In genomic region chr19:16150328-16150727, GRCm38 (mm10) we compare ENCODE assay signal across 21 mouse cellular contexts.
"Had no signal": no experiment of that assay in that cellular context is flagged by ENCODE, and none has a peak within 500 bp of the region (broad histone marks: within the 10 kb centered on the region; RNA-seq: fewer than 3 reads in every experiment).

No protein-coding gene starts in this region.

- DNase-seq: kidney, adult 11 months; kidney, adult 9 months; kidney, postnatal 25 days; left cerebral cortex, postnatal 4 days; liver, postnatal 0 days; midbrain, embryonic 14.5 days; right cerebral cortex, adult 18-20 months; right cerebral cortex, postnatal 14 days; right cerebral cortex, postnatal 4 days; thymus, postnatal 25 days had no signal

- H3K27me3 ChIP-seq: limb, embryonic 12.5 days; limb, embryonic 15.5 days; lung, embryonic 15.5 days had no signal

- H3K27ac ChIP-seq: hindbrain, postnatal 0 days; kidney, postnatal 0 days; limb, embryonic 12.5 days; limb, embryonic 15.5 days; liver, embryonic 14.5 days; lung, embryonic 15.5 days; stomach, postnatal 0 days had no signal

- H3K36me3 ChIP-seq: limb, embryonic 12.5 days; limb, embryonic 15.5 days; lung, embryonic 15.5 days had no signal

- H3K4me2 ChIP-seq: limb, embryonic 12.5 days; limb, embryonic 15.5 days; liver, embryonic 11.5 days; lung, embryonic 15.5 days; midbrain, embryonic 11.5 days had no signal

- H3K4me3 ChIP-seq: limb, embryonic 12.5 days; limb, embryonic 15.5 days; lung, embryonic 15.5 days; myocyte had no signal

- ATAC-seq: hindbrain, postnatal 0 days; inflammation-experienced regulatory T-cells, adult 6 months; liver, postnatal 0 days had no signal

- H3K9ac ChIP-seq: limb, embryonic 12.5 days; limb, embryonic 15.5 days; liver, embryonic 14.5 days; liver, postnatal 0 days; lung, embryonic 15.5 days had no signal

- H3K9me3 ChIP-seq: limb, embryonic 12.5 days; limb, embryonic 15.5 days; lung, embryonic 15.5 days had no signal
